Mouse (Mus musculus) neural tube, embryonic 11.5 days (tissue): ENCODE results near the gene Herc6. TPM values are rescaled to one million over a fixed set of nuclear protein-coding genes. Genes with fewer than 3 reads are reported as not detected.

Source experiments
- ATAC-seq: fragments of 200-750 bp; cut with Nextera tagmentation; 2 replicates; pipeline ENCODE4 v1.8.0; 2017; ENCODE audit warnings: moderate number of reproducible peaks, mild to moderate bottlenecking, moderate TSS enrichment, moderate library complexity; ENCODE audit not compliant: insufficient read depth, low FRiP score, low TSS enrichment
- DNase-seq: peaks from one replicate; pipeline ENCODE4 v3.0.0-alpha.2; 2015; ENCODE audit warnings: low spot score
- H3K27ac ChIP-seq: fragments of 300-500 bp; sonication (generic); 2 replicates; pipeline ENCODE4 v1.5.1; 2014; ENCODE audit warnings: low read depth, mild to moderate bottlenecking, low read length
- H3K27me3 ChIP-seq: fragments of 300-500 bp; sonication (generic); 2 replicates; pipeline ENCODE4 v1.6.1; 2014; ENCODE audit warnings: mild to moderate bottlenecking, low read length, mixed read lengths; ENCODE audit not compliant: control insufficient read depth, insufficient read depth
- H3K36me3 ChIP-seq: fragments of 300-500 bp; sonication (generic); 2 replicates; pipeline ENCODE4 v1.6.1; 2014; ENCODE audit warnings: mild to moderate bottlenecking, low read length, moderate library complexity, mixed read lengths; ENCODE audit not compliant: control insufficient read depth, insufficient read depth
- H3K4me1 ChIP-seq: fragments of 300-500 bp; sonication (generic); 2 replicates; pipeline ENCODE4 v1.6.1; 2014; ENCODE audit warnings: low read length, mixed read lengths; ENCODE audit not compliant: control insufficient read depth, insufficient read depth
- H3K4me2 ChIP-seq: fragments of 300-500 bp; sonication (generic); 2 replicates; pipeline ENCODE4 v1.6.1; 2014; ENCODE audit warnings: low read depth, mild to moderate bottlenecking, moderate library complexity
- H3K4me3 ChIP-seq: fragments of 300-500 bp; sonication (generic); 2 replicates; pipeline ENCODE4 v1.5.1; 2014; ENCODE audit warnings: low read depth, low read length
- H3K9ac ChIP-seq: fragments of 300-500 bp; sonication (generic); 2 replicates; pipeline ENCODE4 v1.6.1; 2014; ENCODE audit warnings: mild to moderate bottlenecking, low read length
- H3K9me3 ChIP-seq: fragments of 300-500 bp; sonication (generic); 2 replicates; pipeline ENCODE4 v1.6.1; 2016; ENCODE audit warnings: low read length; ENCODE audit not compliant: control insufficient read depth
- WGBS: fragments of 180-500 bp; shearing (Covaris S2); extraction: QIAGEN DNeasy Blood & Tissue Kit; methylation state at CpG from one replicate; pipeline ENCODE4 v1.1.7; 2014; 5-methylcytosine and 5-hydroxymethylcytosine counted together
- polyA plus RNA-seq: library from polyadenylated mRNA; unstranded; fragments of >200 nt; fragmentation: Nextera tagmentation; extraction: Ambion mirVana; gene quantifications from 2 replicates; pipeline ENCODE4 v1.2.1, GENCODE M21; 2014

The Herc6 gene
- polyA plus RNA-seq, 1 experiment from 2014 or later, result 2.5 TPM

DNA sequence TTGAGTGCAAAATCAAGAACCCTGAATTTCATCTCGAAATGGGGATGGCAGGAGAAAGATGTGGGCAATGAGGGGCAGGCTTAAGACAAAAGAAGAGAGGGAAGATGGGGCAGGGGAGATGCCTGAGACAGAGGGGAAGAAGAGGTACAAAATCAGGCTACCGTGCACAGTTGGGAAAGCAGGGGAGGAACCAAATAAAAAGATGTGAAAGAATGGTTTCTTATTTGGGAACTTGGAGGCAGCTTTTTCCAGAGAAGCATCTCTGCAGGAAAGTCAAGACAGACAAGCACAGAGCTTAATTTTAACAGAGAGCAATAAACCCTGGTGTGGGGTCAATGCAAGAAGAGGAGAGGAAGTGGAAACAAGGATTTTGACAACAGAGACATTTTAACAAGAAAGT is 27.2 kb downstream of the Herc6 start:
- H3K27me3 ChIP-seq, result no peaks in the 10 kb centered on the region
- H3K4me1 ChIP-seq, result no peaks in the 10 kb centered on the region
- H3K4me2 ChIP-seq, result no peak overlapping the region
- DNase-seq (no peak), ATAC-seq (no peak)
- 92% methylated on average over 2 of the region's 2 CpGs for WGBS
- no peak overlapping the region for H3K27ac ChIP-seq
- H3K9me3 ChIP-seq, result no peaks in the 10 kb centered on the region
- no peak overlapping the region for H3K4me3 ChIP-seq
- no peak overlapping the region for H3K9ac ChIP-seq
- no peaks in the 10 kb centered on the region for H3K36me3 ChIP-seq

DNA sequence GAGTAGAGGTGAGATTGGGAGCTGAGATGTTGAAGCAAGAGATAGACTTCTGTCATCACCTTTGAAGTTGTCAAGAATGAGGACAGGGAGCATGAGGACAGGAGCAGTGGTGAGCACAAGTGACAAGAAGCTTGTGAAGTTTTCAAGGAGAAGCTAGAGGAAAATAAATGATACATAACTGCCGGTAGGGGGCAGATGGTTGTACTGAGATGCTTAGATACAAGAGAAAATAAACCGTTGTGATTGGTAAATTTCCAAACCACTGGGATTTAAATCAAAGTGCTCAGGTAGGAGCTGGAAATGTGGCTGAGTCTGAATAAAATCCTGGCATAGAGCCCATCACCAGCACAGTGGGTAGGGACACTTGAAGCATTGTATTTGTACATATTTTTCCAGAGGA is 28.8 kb downstream of the Herc6 start:
- ATAC-seq, result no peak
- Histone ChIP-seq H3K4me3 (no peak overlapping the region), H3K36me3 (no peaks in the 10 kb centered on the region), H3K4me1 (no peaks in the 10 kb centered on the region), H3K27ac (no peak overlapping the region), H3K4me2 (no peak overlapping the region), H3K9ac (no peak overlapping the region), H3K27me3 (no peaks in the 10 kb centered on the region), H3K9me3 (no peaks in the 10 kb centered on the region)
- DNase-seq, result no peak
- WGBS, result 63% methylated on average over 2 of the region's 2 CpGs

DNA sequence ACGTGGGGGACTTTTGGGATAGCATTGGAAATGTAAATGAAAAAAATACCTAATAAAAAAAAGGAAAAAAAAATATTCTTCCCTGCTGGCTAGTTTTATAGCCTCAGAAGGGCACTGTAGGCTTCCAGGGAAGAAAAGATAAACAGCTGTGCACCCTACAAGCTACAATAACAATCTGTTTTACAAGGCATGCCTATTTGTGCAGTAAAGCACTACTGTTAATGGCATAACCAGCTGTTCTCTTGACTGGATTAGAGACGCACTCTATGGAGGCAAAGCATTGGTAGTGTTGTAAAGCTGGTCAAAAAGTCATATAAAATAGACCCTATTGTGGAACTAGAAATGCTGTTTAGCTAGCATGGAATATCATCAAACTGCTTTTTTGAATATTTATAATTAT is 35.0 kb downstream of the Herc6 start:
- no peaks in the 10 kb centered on the region for H3K9me3 ChIP-seq
- WGBS, result 54% methylated on average over 2 of the region's 2 CpGs
- H3K9ac ChIP-seq, result no peak overlapping the region

DNA sequence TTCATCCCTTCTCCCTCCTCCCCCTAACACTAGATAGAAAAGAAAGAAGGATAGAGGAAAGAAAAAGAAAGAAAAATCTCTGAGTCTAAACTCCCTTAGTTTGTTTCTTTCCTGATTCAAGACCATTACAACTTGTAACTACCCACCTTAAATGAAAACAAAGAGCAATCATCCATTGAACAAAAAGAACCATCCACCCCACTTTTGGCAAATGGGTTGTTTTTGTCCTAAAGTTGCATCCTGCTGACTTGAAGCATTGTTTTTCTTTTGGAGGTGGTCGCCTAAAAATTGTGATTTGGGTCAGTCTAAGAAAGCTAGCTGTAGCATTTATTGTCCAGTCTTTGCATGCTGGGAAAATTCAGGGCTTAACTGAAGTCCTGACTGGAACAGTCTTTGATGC is 58.7 kb downstream of the Herc6 start:
- WGBS, result 58% methylated on average over 1 of the region's 1 CpGs
- H3K9me3 ChIP-seq, result no peaks in the 10 kb centered on the region
- no peaks in the 10 kb centered on the region for H3K4me1 ChIP-seq
- DNase-seq (no peak), ATAC-seq (no peak)
- no peak overlapping the region for H3K9ac ChIP-seq
- H3K27ac ChIP-seq, result no peak overlapping the region
- H3K4me3 ChIP-seq, result no peak overlapping the region
- H3K27me3 ChIP-seq, result no peaks in the 10 kb centered on the region
- H3K36me3 ChIP-seq, result no peaks in the 10 kb centered on the region
- no peak overlapping the region for H3K4me2 ChIP-seq

More for the DNA sequence above, 35.0 kb downstream of the Herc6 start:
- ATAC-seq, result no peak
- no peaks in the 10 kb centered on the region for H3K27me3 ChIP-seq
- no peak overlapping the region for H3K4me3 ChIP-seq
- H3K4me1 ChIP-seq, result no peaks in the 10 kb centered on the region
- DNase-seq, result no peak
- no peaks in the 10 kb centered on the region for H3K36me3 ChIP-seq
- H3K4me2 ChIP-seq, result no peak overlapping the region
- H3K27ac ChIP-seq, result no peak overlapping the region

DNA sequence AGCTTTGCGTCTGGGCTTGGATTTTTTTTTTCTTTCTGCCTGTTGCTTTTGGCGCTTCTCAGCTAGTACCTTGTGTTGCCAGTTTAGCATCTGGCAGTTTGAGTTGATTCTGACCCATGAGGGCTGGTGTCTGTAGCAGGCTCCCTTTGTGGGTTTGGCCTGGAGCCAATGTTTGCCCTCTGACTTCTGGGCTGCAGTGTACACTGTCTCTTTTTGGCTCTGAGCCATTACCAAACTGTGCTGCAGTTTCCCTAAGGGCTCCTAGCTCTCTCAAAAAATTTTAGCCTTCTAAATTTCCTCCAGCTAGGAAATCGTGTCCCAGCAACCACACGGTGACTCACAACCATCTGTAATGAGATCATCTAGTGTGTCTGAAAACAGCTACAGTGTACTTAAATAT is 61.0 kb downstream of the Herc6 start:
- no peak overlapping the region for H3K27ac ChIP-seq
- H3K27me3 ChIP-seq, result no peaks in the 10 kb centered on the region
- 63% methylated on average over 4 of the region's 4 CpGs for WGBS
- peak; percentile 41; the same call in 1 of the 2 replicates for ATAC-seq
- peak; percentile 42 for DNase-seq
- H3K9ac ChIP-seq, result no peak overlapping the region
- no peak overlapping the region for H3K4me2 ChIP-seq
- no peaks in the 10 kb centered on the region for H3K9me3 ChIP-seq
- H3K36me3 ChIP-seq, result no peaks in the 10 kb centered on the region
- no peak overlapping the region for H3K4me3 ChIP-seq
- H3K4me1 ChIP-seq, result no peaks in the 10 kb centered on the region

DNA sequence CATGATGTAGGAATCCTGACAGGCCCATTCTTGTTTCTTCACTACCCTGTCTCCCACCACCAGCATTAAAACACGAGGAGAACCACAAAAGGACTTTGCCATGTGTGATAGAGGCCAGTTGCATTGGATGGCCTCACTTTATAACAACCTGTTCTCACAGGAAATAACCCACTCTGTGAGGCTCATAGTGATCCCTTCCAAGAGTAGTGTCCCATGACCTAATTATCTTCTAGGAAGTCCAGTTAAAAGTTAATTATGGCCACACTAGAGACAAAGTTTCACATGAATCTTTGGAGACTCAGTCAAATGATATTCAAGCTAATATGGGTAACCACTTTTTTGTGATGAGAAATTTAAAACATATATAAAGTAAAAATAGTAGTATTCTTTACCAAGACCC is 66.5 kb downstream of the Herc6 start:
- Histone ChIP-seq H3K9me3 (no peaks in the 10 kb centered on the region), H3K4me2 (no peak overlapping the region), H3K36me3 (no peaks in the 10 kb centered on the region), H3K4me3 (no peak overlapping the region), H3K27me3 (no peaks in the 10 kb centered on the region), H3K4me1 (no peaks in the 10 kb centered on the region), H3K9ac (no peak overlapping the region), H3K27ac (no peak overlapping the region)
- DNase-seq (no peak), ATAC-seq (no peak)
- 68% methylated on average over 1 of the region's 1 CpGs for WGBS

DNA sequence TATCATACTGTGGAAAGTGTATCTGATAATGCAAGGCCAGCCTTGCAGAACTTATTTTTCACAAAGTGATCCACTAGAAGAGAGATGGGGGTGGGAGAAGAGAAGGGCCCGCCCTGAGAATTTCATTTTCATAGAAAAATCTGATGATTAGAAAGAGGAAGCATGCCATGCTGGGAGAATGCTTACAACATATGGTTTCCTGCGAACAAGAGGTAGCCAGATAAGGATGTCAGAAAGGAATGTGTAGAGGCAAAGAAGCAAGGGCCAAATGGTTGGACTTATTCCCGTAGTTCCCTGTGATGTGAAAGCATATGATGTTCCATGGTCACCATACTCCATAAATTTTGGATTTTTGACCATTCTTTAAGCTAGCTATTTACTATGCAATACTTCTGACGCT is 80.5 kb downstream of the Herc6 start:
- no peaks in the 10 kb centered on the region for H3K9me3 ChIP-seq
- H3K4me3 ChIP-seq, result no peak overlapping the region
- no peak overlapping the region for H3K27ac ChIP-seq
- 83% methylated on average over 4 of the region's 4 CpGs for WGBS
- H3K27me3 ChIP-seq, result no peaks in the 10 kb centered on the region
- H3K4me2 ChIP-seq, result no peak overlapping the region
- H3K9ac ChIP-seq, result no peak overlapping the region
- DNase-seq, result no peak
- H3K4me1 ChIP-seq, result no peaks in the 10 kb centered on the region
- H3K36me3 ChIP-seq, result no peaks in the 10 kb centered on the region
- ATAC-seq, result no peak

DNA sequence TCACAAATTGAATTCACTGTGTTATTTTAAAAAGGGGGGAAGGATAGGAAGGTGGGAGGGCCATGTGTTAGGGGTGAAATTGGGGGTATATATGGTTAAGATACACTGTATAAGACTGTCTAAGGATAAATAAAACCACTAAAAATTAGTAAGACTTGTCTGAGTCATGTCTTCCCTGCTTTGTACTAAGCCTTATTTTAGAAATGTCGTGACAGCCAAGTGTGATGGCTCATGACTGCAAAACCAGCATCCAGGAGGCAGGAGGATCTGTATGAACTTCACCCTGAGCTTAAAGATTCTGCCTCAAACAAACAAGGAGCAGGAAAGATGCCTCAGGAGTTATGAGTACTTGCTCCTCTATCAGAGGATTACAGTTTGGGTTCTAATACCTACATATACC is 103.4 kb downstream of the Herc6 start:
- ATAC-seq (no peak), DNase-seq (no peak)
- Histone ChIP-seq H3K4me3 (no peak overlapping the region), H3K9ac (no peak overlapping the region), H3K4me1 (no peaks in the 10 kb centered on the region), H3K4me2 (no peak overlapping the region), H3K9me3 (no peaks in the 10 kb centered on the region), H3K27me3 (no peaks in the 10 kb centered on the region), H3K36me3 (no peaks in the 10 kb centered on the region; the same call in 1 of the 2 replicates), H3K27ac (no peak overlapping the region)
- 94% methylated on average over 1 of the region's 1 CpGs for WGBS

DNA sequence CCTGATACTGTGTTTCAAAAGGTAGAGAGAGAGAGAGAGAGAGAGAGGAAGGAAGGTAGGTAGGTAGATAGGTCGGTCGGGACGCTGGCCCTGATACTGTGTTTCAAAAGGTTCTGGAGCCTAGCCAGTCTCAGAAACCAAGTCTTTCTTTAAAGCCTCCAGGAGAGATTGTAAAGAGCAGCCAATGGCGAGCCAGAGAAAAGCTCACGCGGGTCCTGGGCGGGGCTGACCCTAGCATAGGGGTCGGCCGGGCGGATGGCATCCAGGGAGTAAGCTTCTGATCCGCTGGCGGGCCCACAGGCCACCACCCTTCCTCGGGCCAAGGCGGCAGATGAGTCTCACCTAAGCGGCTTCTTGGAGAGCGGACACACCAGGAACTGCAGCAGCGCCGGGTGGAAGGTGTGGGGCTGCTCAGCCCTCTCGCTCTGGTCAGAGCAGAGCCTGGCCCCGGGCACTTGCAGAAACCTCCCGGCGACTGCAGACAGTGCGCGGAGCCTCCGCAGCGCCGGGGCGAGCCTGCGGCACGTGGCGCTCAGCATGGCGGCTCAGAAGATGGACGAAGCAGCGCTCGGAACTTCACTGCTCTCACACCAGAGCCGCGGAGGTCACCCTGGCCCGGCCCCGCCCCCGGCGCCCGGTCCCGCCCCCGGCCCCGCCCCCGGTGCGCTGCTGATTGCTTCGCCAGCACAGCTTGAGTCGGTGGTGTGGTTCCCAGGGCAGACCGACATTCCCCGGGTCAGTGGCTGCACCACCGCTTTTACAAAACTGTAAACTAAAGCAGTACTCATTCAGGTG is 110.9 kb downstream of the Herc6 start, which contains the start of gene Pyurf:
Pyurf (minus strand) TSS at position 612 of the 795 bp plus-strand sequence.
- no peaks in the 10 kb centered on the region for H3K36me3 ChIP-seq
- peak within 1 kb of the TSS; percentile 90 for H3K27ac ChIP-seq
- H3K9ac ChIP-seq, result peak within 1 kb of the TSS; percentile 80
- no peaks in the 10 kb centered on the region for H3K4me1 ChIP-seq
- peak within 1 kb of the TSS; percentile 83 for H3K4me2 ChIP-seq
- peak; percentile 98 for ATAC-seq
- DNase-seq, result peak; percentile 88
- no peaks in the 10 kb centered on the region for H3K27me3 ChIP-seq
- WGBS, result under 1% methylated on average over 52 of the region's 52 CpGs
- no peaks in the 10 kb centered on the region for H3K9me3 ChIP-seq
- H3K4me3 ChIP-seq, result peak within 1 kb of the TSS; percentile 76
